Mouse (Mus musculus) ES-E14 (cell line): ENCODE measurements around the gene Olfr1496. TPM values are rescaled to one million over a fixed set of nuclear protein-coding genes. Genes with fewer than 3 reads are reported as not detected.
"Not testable (repeated sequence)": the region's sequence is repeated elsewhere in the genome, so short reads cannot be mapped to it uniquely, and the experiment has no call there.

Experiments used
- DNase-seq: peaks from one replicate; pipeline ENCODE4 v3.0.0-alpha.2; 2013; ENCODE audit warnings: low read depth, low spot score
- H3K27ac ChIP-seq: 2 replicates; pipeline ENCODE4 v1.5.1; 2012; ENCODE audit warnings: low read depth, mild to moderate bottlenecking, low read length, moderate library complexity, mixed read lengths; ENCODE audit not compliant: poor library complexity, insufficient read depth, severe bottlenecking
- H3K36me3 ChIP-seq: 2 replicates; pipeline ENCODE4 v1.6.1; 2012; ENCODE audit warnings: mild to moderate bottlenecking, low read length, moderate library complexity, mixed read lengths; ENCODE audit not compliant: control insufficient read depth, poor library complexity, insufficient read depth, severe bottlenecking
- H3K4me1 ChIP-seq, 2 experiments: fragments of 150-350 bp in 1 of 2; sonication (generic) in 1 of 2; 2 replicates each; pipeline ENCODE4 v1.6.1; 2012; ENCODE audit warnings: low read length in 2 of 2, mild to moderate bottlenecking in 1 of 2, mixed read lengths in 1 of 2; ENCODE audit not compliant: control insufficient read depth in 2 of 2, insufficient read depth in 2 of 2, poor library complexity in 1 of 2
- H3K4me3 ChIP-seq, 2 experiments: fragments of 150-350 bp in 1 of 2; sonication (generic) in 1 of 2; 2 replicates each; pipeline ENCODE4 v1.5.1; 2012; ENCODE audit warnings: low read length in 2 of 2, low read depth in 1 of 2, mild to moderate bottlenecking in 1 of 2, mixed read lengths in 1 of 2; ENCODE audit not compliant: insufficient read depth in 1 of 2, poor library complexity in 1 of 2, severe bottlenecking in 1 of 2
- H3K9ac ChIP-seq: 2 replicates; pipeline ENCODE4 v1.6.1; 2012; ENCODE audit warnings: low read depth, mild to moderate bottlenecking, low read length, mixed read lengths; ENCODE audit not compliant: poor library complexity, insufficient read depth, severe bottlenecking
- H3K9me3 ChIP-seq: fragments of 150-350 bp; sonication (generic); 2 replicates; pipeline ENCODE4 v1.6.1; 2012; ENCODE audit warnings: low read depth, mild to moderate bottlenecking, low read length; ENCODE audit not compliant: control insufficient read depth, insufficient read depth
- CHD2 ChIP-seq: IDR thresholded peaks from 2 replicates; pipeline ENCODE4 v1.6.1; 2014; ENCODE audit warnings: mild to moderate bottlenecking, low read depth, low read length, inconsistent platforms
- HCFC1 ChIP-seq: IDR thresholded peaks from 2 replicates; pipeline ENCODE4 v1.6.1; 2012; ENCODE audit warnings: low read length, inconsistent platforms, borderline replicate concordance; ENCODE audit not compliant: insufficient read depth
- MAFK ChIP-seq: IDR thresholded peaks from 2 replicates; pipeline ENCODE4 v1.6.1; 2014; ENCODE audit warnings: mild to moderate bottlenecking, low read depth, low read length, inconsistent platforms; ENCODE audit not compliant: insufficient read depth
- ZC3H11A ChIP-seq: IDR thresholded peaks from 2 replicates; pipeline ENCODE4 v1.6.1; 2012; ENCODE audit warnings: low read depth, mild to moderate bottlenecking, inconsistent platforms, low read length, borderline replicate concordance
- ZNF384 ChIP-seq: IDR thresholded peaks from 2 replicates; pipeline ENCODE4 v1.6.1; 2012; ENCODE audit warnings: low read depth, low read length, inconsistent platforms
- in situ Hi-C, 2 experiments: fragments of 600-800 bp; cut with MboI; formaldehyde crosslinking; loops; one replicate each; pipeline ENCODE4 v1.15.1; 2025; ENCODE audit warnings: low sequenced_read_pairs in 2 of 2, inconsistent platforms in 1 of 2; ENCODE audit not compliant: unreplicated experiment in 2 of 2
- total RNA-seq: library from RNA; depleted of rRNA; stranded (reverse); fragments of 300-350 nt; gene quantifications from 2 replicates; pipeline ENCODE4 v1.2.3, GENCODE M21; 2012

The Olfr1496 gene
- total RNA-seq, 1 experiment: not detected

GRCm38 (mm10) chr19:13768565-13769276, 9.0 kb upstream of the Olfr1496 start:
- Histone ChIP-seq H3K27ac (no peak overlapping the region), H3K4me3 (no peak overlapping the region), H3K4me1 (no peaks in the 10 kb centered on the region), H3K9ac (no peak overlapping the region), H3K9me3 (no peaks in the 10 kb centered on the region), H3K36me3 (no peaks in the 10 kb centered on the region)
- peak; percentile 13 for DNase-seq
- in situ Hi-C loops: no loop called here
- TF ChIP-seq ZC3H11A (0 out of 2 replicates have a peak, but pooled peaks have one; percentile 6), HCFC1 (no peak)

GRCm38 (mm10) chr19:13798102-13798501, 20.4 kb downstream of the Olfr1496 start, which contains the start of gene Olfr1497:
Olfr1497 (minus strand) TSS chr19:13798202.
- H3K4me1 ChIP-seq: no peaks in the 10 kb centered on the region; a peak in 1 of 4 replicates
- no peak within 1 kb of the TSS for H3K27ac ChIP-seq
- in situ Hi-C loops: no loop called here
- TF ChIP-seq CHD2 (no peak), ZNF384 (no peak), MAFK (no peak), ZC3H11A (no peak), HCFC1 (no peak)
- H3K4me3 ChIP-seq: no peak within 1 kb of the TSS
- DNase-seq: no peak
- H3K36me3 ChIP-seq: no peaks in the 10 kb centered on the region
- H3K9me3 ChIP-seq: no peaks in the 10 kb centered on the region
- H3K9ac ChIP-seq: no peak within 1 kb of the TSS

- TF ChIP-seq CHD2: 0 out of 2 replicates have a peak, but pooled peaks have one; percentile 11
- H3K4me3 ChIP-seq, H3K9ac ChIP-seq, H3K9me3 ChIP-seq, H3K36me3 ChIP-seq, H3K27ac ChIP-seq, H3K4me1 ChIP-seq, in situ Hi-C loops: not testable (repeated sequence)
- DNase-seq: peak; percentile 39
Observed at GRCm38 (mm10) chr19:13805486-13805885, 27.8 kb downstream of the Olfr1496 start.

GRCm38 (mm10) chr19:13812823-13813222, 35.1 kb downstream of the Olfr1496 start:
- DNase-seq: no peak
- H3K9ac ChIP-seq: no peak overlapping the region
- in situ Hi-C loops: no loop called here
- TF ChIP-seq ZC3H11A (peak; percentile 90; the same call in 1 of the 2 replicates), MAFK (no peak)
- H3K4me3 ChIP-seq: no peak overlapping the region
- no peaks in the 10 kb centered on the region for H3K9me3 ChIP-seq
- H3K4me1 ChIP-seq: no peaks in the 10 kb centered on the region
- H3K27ac ChIP-seq: no peak overlapping the region
- H3K36me3 ChIP-seq: no peaks in the 10 kb centered on the region

GRCm38 (mm10) chr19:13818827-13819226, 41.1 kb downstream of the Olfr1496 start:
- in situ Hi-C loops: no loop called here
- H3K4me1 ChIP-seq: no peaks in the 10 kb centered on the region
- no peaks in the 10 kb centered on the region for H3K36me3 ChIP-seq
- no peak overlapping the region for H3K9ac ChIP-seq
- DNase-seq: peak; percentile 30
- no peak for TF ChIP-seq HCFC1
- TF ChIP-seq ZC3H11A: peak; percentile 30; the same call in 1 of the 2 replicates
- H3K27ac ChIP-seq: no peak overlapping the region
- H3K9me3 ChIP-seq: no peaks in the 10 kb centered on the region
- H3K4me3 ChIP-seq: no peak overlapping the region
